23 mouse cellular contexts compared by ENCODE assay signal in the genomic region with DNA sequence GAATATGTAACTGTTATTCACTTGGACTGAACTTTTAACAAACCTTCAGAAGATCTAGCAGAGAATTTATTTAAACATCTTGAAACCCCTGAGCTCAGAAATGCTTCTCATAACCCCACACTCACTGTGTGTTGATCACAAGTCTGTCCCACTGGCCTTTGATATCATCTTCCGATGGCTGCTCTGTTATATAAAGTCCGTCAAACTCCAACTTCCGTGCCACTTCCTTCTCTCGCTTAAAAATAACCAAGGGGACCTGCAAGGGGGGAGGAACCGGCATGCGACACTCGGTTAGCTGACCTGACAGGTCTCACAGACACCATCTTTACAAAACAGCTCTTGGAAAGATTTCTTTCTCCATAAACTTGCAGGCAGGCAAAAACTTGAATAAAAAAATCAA.
DNase-seq lines count a peak whose midpoint lies in the region; ATAC-seq and TF ChIP-seq lines count a peak whose summit lies in the region.
"Had no signal": no experiment of that assay in that cellular context is flagged by ENCODE, and none has a peak within 500 bp of the region (broad histone marks: within the 10 kb centered on the region; RNA-seq: fewer than 3 reads in every experiment).

No protein-coding gene starts in this region.

- 28% methylated on average over 7 of the region's 7 CpGs for WGBS in lung, embryonic 14.5 days

- no peaks in the 10 kb centered on the region for H3K9me3 ChIP-seq in lung, embryonic 14.5 days (ENCODE audit: low read depth, low read length)
- H3K9me3 ChIP-seq: embryonic facial prominence, embryonic 10.5 days; embryonic facial prominence, embryonic 12.5 days; forebrain, embryonic 13.5 days; G1E had no signal

- no peak overlapping the region for H3K4me3 ChIP-seq in lung, embryonic 14.5 days (ENCODE audit: low read depth, low read length)
- H3K4me3 ChIP-seq: embryonic facial prominence, embryonic 10.5 days; embryonic facial prominence, embryonic 12.5 days; forebrain, embryonic 13.5 days had no signal

- TF ChIP-seq CTCF in lung, embryonic 14.5 days (IDR thresholded peaks at IDR 0.05; ENCODE audit: low read depth): no peak

- 0 out of 2 replicates have a peak overlapping the region, but pooled peaks have one; percentile 10 for H3K4me2 ChIP-seq in lung, embryonic 14.5 days
- H3K4me2 ChIP-seq: embryonic facial prominence, embryonic 12.5 days; forebrain, embryonic 13.5 days had no signal

- peak; percentile 88 for DNase-seq in heart, adult 11 months
- DNase-seq in heart, adult 8-10 months (ENCODE audit: low spot score): no peak
- peak; percentile 33 for DNase-seq in lung, embryonic 14.5 days
- no peak for DNase-seq in lung, postnatal 36 days
- DNase-seq: adrenal gland, adult 8-10 months; adrenal gland, postnatal 14 days; adrenal gland, postnatal 36 days; B cell, adult 2 months; cerebellum, adult 11-12 months; cerebellum, adult 2 months; cerebellum, adult 9-10 months; cerebellum, postnatal 10 days; cerebellum, postnatal 25 days had no signal

- peak; percentile 63; the same call in 1 of the 2 replicates for ATAC-seq in lung, embryonic 14.5 days (ENCODE audit: insufficient read depth)
- ATAC-seq in hematopoietic stem cell, adult 5-6 weeks (replicated peaks in 1 of 2; ENCODE audit: insufficient read depth in 1 of 2, low FRiP score in 2 of 2, low TSS enrichment in 1 of 2, low read depth in 1 of 2, poor library complexity in 2 of 2, severe bottlenecking in 2 of 2): peak; percentile 39 to 59; a peak in 2 of 4 replicates
- ATAC-seq: activated CD4-positive, CD25-positive, alpha-beta regulatory T cell, adult 4 months; CD4-positive, CD25-positive, alpha-beta regulatory T cell, adult 4 months; forebrain, embryonic 13.5 days; forebrain, embryonic 16.5 days; Patski had no signal

- H3K36me3 ChIP-seq in lung, embryonic 14.5 days (ENCODE audit: insufficient read depth): no peaks in the 10 kb centered on the region
- H3K36me3 ChIP-seq: embryonic facial prominence, embryonic 10.5 days; embryonic facial prominence, embryonic 12.5 days; G1E had no signal

- H3K27me3 ChIP-seq in lung, embryonic 14.5 days (ENCODE audit: insufficient read depth, low read length): no peaks in the 10 kb centered on the region
- H3K27me3 ChIP-seq: CH12.LX; embryonic facial prominence, embryonic 12.5 days; forebrain, embryonic 13.5 days; Patski had no signal

- H3K27ac ChIP-seq in lung, embryonic 14.5 days (ENCODE audit: low read depth): no peak overlapping the region
- H3K27ac ChIP-seq: embryonic facial prominence, embryonic 10.5 days; embryonic facial prominence, embryonic 12.5 days; forebrain, embryonic 13.5 days had no signal

- H3K9ac ChIP-seq in lung, embryonic 14.5 days: no peak overlapping the region
- H3K9ac ChIP-seq: embryonic facial prominence, embryonic 12.5 days; forebrain, embryonic 13.5 days had no signal

- H3K4me1 ChIP-seq in lung, embryonic 14.5 days (ENCODE audit: insufficient read depth): no peaks in the 10 kb centered on the region
- H3K4me1 ChIP-seq: embryonic facial prominence, embryonic 10.5 days; embryonic facial prominence, embryonic 12.5 days; forebrain, embryonic 13.5 days had no signal

Comparison
In these comparisons a context has a peak if more than half of its experiments do, and no peak if none do; other contexts are left out.
1. DNase-seq: peak in heart, adult 11 months (single experiment) and lung, embryonic 14.5 days (single experiment); none in heart, adult 8-10 months (single experiment) and lung, postnatal 36 days (single experiment).